Mouse (Mus musculus): ENCODE measurements around the gene Ubash3b. TPM values are rescaled to one million over a fixed set of nuclear protein-coding genes. Genes with fewer than 3 reads are reported as not detected.
A peak's percentile ranks its signal among the peaks of the same experiment; 100 is the strongest.

Ubash3b gene
- total and polyA plus RNA-seq, 2 experiments from 2014 or later, result 23.8 to 25.4 TPM

DNA sequence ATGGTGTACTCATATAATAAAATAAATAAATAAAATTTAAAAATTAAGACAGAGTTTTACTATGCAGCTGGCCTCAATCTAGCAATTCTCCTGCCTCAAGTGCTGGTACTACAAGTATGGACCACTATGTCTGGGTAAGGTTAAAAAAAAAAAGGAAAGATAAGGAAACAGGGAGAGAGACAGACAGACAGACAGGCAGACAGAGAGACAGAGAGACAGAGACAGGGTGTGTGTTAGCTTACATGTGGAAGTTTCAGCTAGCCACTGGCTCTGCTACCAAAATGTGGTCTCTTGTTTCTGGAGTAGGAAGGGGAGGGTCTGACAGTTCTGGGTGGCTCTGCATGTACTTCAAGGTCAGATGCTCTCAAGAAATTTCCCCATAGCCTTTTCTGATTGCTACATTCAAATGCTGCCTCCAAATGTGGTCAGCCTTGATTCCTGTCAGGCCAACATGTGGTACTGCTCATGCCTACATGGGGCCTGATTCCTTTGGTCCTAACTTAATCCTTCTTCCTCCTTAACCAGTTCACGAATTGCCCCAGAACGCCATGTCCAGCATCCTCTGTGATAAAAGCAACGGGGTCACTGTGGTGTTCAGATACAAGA, 89.5 kb downstream of the Ubash3b start:
- H3K4me2 ChIP-seq (ENCODE audit: low read depth), result no peak overlapping the region
- no peaks in the 10 kb centered on the region for H3K27me3 ChIP-seq (ENCODE audit: insufficient read depth, low read length)
- no peak overlapping the region for H3K27ac ChIP-seq (ENCODE audit: low read depth, low read length)
- TF ChIP-seq CTCF (IDR thresholded peaks at IDR 0.05; ENCODE audit: low read depth), result no peak
- H3K9ac ChIP-seq, result no peak overlapping the region
- H3K4me3 ChIP-seq (ENCODE audit: low read depth, low read length), result no peak overlapping the region
- DNase-seq (no peak), ATAC-seq (no peak)
- H3K4me1 ChIP-seq (ENCODE audit: insufficient read depth), result peaks cover 4% of the 10 kb centered on the region
- WGBS, result 75% methylated on average over 3 of the region's 3 CpGs
- H3K9me3 ChIP-seq (ENCODE audit: low read length), result no peaks in the 10 kb centered on the region
- no peaks in the 10 kb centered on the region for H3K36me3 ChIP-seq (ENCODE audit: insufficient read depth)

DNA sequence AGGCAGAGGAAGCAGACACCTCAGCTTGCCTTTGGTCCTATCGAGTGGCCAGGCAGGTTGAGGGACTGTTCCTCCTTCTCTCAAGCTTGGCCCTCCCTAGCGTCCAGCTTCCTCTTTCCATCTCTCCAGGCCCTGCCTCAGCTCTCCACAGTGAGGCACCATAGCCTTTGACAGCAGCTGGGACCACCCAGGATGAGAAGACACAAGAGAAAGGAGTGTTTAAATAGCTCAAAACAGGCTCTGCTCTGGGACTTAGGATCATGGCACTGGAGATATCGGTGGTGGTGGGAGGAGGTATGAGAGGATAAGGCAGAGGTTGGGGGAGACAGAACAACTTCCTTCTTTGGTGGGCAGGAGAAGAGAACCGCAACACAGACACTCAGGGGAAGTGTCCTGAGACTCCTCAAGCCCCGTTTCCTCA, 90.7 kb downstream of the Ubash3b start:
- WGBS, result 68% methylated on average over 5 of the region's 5 CpGs

DNA sequence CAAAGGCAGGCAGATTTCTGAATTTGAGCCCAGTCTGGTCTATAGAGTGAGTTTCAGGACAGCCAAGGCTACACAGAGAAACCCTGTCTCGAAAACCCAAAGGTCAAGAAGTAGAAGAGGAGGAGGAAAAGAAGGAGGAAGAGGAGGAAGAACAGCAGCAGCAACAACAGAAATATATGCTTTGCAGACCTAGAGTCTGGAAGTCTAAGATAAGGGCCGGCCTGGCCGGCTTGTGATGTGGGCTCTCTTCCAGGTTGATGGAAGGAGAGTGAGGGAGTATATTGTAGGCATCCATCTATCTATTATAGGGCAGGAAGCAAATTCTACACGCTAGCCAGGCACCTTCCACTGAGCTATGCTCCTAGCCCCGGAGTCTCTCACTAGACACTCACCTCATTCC, 92.0 kb downstream of the Ubash3b start:
- Histone ChIP-seq H3K9ac (no peak overlapping the region), H3K27me3 (ENCODE audit: insufficient read depth, low read length) (no peaks in the 10 kb centered on the region), H3K36me3 (ENCODE audit: insufficient read depth) (no peaks in the 10 kb centered on the region), H3K4me1 (ENCODE audit: insufficient read depth) (no peaks in the 10 kb centered on the region; the same call in 1 of the 2 replicates), H3K27ac (ENCODE audit: low read depth, low read length) (no peak overlapping the region), H3K9me3 (ENCODE audit: low read length) (no peaks in the 10 kb centered on the region), H3K4me3 (ENCODE audit: low read depth, low read length) (no peak overlapping the region), H3K4me2 (ENCODE audit: low read depth) (no peak overlapping the region)
- ATAC-seq (no peak), DNase-seq (no peak)
- no peak for TF ChIP-seq CTCF (IDR thresholded peaks at IDR 0.05; ENCODE audit: low read depth)
- 93% methylated on average over 5 of the region's 5 CpGs for WGBS

More for the DNA sequence above, 90.7 kb downstream of the Ubash3b start:
- Histone ChIP-seq H3K4me1 (ENCODE audit: insufficient read depth) (no peaks in the 10 kb centered on the region; the same call in 1 of the 2 replicates), H3K27me3 (ENCODE audit: insufficient read depth, low read length) (no peaks in the 10 kb centered on the region), H3K4me2 (ENCODE audit: low read depth) (no peak overlapping the region), H3K36me3 (ENCODE audit: insufficient read depth) (no peaks in the 10 kb centered on the region), H3K4me3 (ENCODE audit: low read depth, low read length) (no peak overlapping the region), H3K9ac (no peak overlapping the region), H3K27ac (ENCODE audit: low read depth, low read length) (no peak overlapping the region), H3K9me3 (ENCODE audit: low read length) (no peaks in the 10 kb centered on the region)
- TF ChIP-seq CTCF (IDR thresholded peaks at IDR 0.05; ENCODE audit: low read depth), result no peak
- DNase-seq, result no peak
- ATAC-seq, result no peak

DNA sequence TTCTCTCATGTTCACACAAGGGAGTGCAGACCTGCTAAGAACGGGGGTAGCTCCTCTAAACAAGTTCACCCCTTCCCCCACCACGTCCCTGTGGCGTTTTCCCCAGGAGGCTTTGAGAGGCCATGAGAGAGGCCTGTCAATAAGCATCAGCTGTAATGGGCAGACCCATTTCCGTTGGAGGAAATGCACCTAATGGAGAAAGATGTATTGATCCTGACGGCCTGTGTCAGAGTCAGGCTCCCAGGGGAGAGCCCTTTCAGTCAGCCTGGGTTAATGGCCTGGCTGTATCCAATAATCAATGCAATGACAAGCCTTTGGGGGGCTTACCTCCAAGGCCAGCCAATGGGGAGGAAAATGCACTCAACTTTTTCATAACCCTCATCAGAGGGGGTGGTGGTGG, 100.1 kb downstream of the Ubash3b start:
- 46% methylated on average over 5 of the region's 5 CpGs for WGBS
- Histone ChIP-seq H3K27ac (ENCODE audit: low read depth, low read length) (0 out of 2 replicates have a peak overlapping the region, but pooled peaks have one; percentile 15), H3K9ac (no peak overlapping the region), H3K4me3 (ENCODE audit: low read depth, low read length) (no peak overlapping the region), H3K36me3 (ENCODE audit: insufficient read depth) (no peaks in the 10 kb centered on the region), H3K4me1 (ENCODE audit: insufficient read depth) (no peaks in the 10 kb centered on the region), H3K4me2 (ENCODE audit: low read depth) (no peak overlapping the region), H3K9me3 (ENCODE audit: low read length) (no peaks in the 10 kb centered on the region), H3K27me3 (ENCODE audit: insufficient read depth, low read length) (no peaks in the 10 kb centered on the region)
- no peak for DNase-seq
- no peak for ATAC-seq
- TF ChIP-seq CTCF (IDR thresholded peaks at IDR 0.05; ENCODE audit: low read depth), result no peak

DNA sequence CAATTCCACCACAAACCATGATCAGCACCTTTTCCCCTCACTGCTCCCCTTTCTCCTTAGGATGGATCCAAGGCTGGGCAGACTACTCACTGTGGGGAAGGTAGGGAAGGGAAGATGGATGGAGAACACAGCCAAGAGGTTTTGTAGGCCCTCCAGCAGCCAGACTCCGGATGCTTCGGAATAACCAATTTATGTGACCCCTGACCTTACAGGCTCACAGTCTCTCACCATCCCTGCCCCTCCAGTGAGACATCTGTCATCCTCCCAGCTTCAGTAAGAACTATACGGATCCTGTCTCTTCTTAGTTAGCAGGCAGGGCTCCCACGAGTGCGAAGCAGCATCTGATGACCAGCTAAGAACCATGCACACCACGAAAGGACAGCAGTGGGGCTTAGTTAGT, 100.9 kb downstream of the Ubash3b start:
- WGBS, result 88% methylated on average over 6 of the region's 6 CpGs
- H3K9me3 ChIP-seq (ENCODE audit: low read length), result no peaks in the 10 kb centered on the region
- DNase-seq (no peak), ATAC-seq (no peak)
- no peak overlapping the region for H3K4me2 ChIP-seq (ENCODE audit: low read depth)
- no peaks in the 10 kb centered on the region for H3K4me1 ChIP-seq (ENCODE audit: insufficient read depth)
- TF ChIP-seq CTCF (IDR thresholded peaks at IDR 0.05; ENCODE audit: low read depth), result no peak
- no peak overlapping the region for H3K9ac ChIP-seq
- no peaks in the 10 kb centered on the region for H3K36me3 ChIP-seq (ENCODE audit: insufficient read depth)
- H3K27ac ChIP-seq (ENCODE audit: low read depth, low read length), result no peak overlapping the region
- H3K4me3 ChIP-seq (ENCODE audit: low read depth, low read length), result no peak overlapping the region
- H3K27me3 ChIP-seq (ENCODE audit: insufficient read depth, low read length), result no peaks in the 10 kb centered on the region

DNA sequence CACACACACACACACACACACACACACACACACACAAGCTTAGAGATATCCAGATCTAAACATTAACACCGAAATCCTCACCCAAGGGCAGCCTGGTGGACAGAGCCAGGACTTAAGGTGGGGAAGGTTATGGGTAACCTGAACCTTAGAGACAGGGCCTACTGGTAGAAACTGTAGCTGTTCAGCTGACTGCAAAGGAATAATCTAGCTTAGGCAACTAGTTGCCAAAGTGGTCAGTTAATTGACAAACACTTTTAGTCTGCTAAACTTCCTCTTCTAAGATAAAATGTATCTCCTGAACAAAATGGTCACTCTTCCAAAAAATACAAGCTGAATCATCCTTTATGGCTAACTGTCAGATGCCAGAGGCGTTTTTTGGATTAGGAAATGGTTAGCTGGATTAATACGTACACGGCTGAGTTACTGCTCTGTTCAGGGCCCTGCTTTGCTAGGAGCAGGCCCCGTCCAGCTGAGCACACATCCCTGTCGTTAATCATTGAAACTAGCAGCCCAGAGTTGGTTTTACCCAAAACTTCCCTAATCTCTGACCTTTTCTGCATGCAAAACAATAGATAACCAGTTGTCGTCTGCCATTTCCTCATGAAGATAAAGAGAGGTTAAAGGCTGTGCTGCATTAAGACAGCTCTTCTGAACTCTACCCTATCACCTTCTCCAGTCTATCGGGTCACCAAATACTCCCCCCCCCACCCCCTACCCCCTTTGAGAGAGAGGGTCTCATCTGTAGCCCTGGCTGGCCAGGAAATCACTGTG, 102.5 kb downstream of the Ubash3b start:
- ATAC-seq (no peak), DNase-seq (no peak)
- no peak for TF ChIP-seq CTCF (IDR thresholded peaks at IDR 0.05; ENCODE audit: low read depth)
- Histone ChIP-seq H3K27me3 (ENCODE audit: insufficient read depth, low read length) (no peaks in the 10 kb centered on the region), H3K4me1 (ENCODE audit: insufficient read depth) (no peaks in the 10 kb centered on the region), H3K9me3 (ENCODE audit: low read length) (no peaks in the 10 kb centered on the region), H3K9ac (no peak overlapping the region), H3K27ac (ENCODE audit: low read depth, low read length) (no peak overlapping the region), H3K36me3 (ENCODE audit: insufficient read depth) (no peaks in the 10 kb centered on the region), H3K4me3 (ENCODE audit: low read depth, low read length) (no peak overlapping the region), H3K4me2 (ENCODE audit: low read depth) (no peak overlapping the region)
- 74% methylated on average over 8 of the region's 8 CpGs for WGBS

DNA sequence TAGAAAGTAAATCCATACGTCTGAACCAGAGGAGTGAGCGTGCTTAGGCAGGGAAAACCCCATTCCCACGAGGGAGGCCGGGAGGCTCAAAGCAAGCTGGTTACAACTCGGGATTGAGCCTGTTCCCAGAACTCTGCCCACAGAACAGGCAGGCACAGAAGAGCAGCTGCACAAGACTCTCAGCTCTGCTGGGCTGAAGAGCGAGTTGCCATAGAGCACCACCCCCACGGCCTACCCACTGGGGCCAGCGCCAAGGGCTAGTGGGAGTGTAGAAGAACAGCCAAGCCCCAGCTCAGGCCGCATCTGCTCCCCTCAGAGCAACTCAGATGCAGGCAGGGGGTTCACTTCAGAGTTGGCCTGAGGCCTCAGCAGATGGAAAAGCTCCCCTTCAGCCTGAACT, 107.3 kb downstream of the Ubash3b start:
- H3K9ac ChIP-seq, result no peak overlapping the region
- H3K9me3 ChIP-seq (ENCODE audit: low read length), result no peaks in the 10 kb centered on the region
- peak overlapping the region; percentile 50 for H3K27ac ChIP-seq (ENCODE audit: low read depth, low read length)
- no peaks in the 10 kb centered on the region; the same call in 1 of the 2 replicates for H3K36me3 ChIP-seq (ENCODE audit: insufficient read depth)
- no peak overlapping the region for H3K4me3 ChIP-seq (ENCODE audit: low read depth, low read length)
- WGBS, result 68% methylated on average over 9 of the region's 9 CpGs
- TF ChIP-seq CTCF (IDR thresholded peaks at IDR 0.05; ENCODE audit: low read depth), result no peak
- H3K4me1 ChIP-seq (ENCODE audit: insufficient read depth), result peaks cover 13% of the 10 kb centered on the region; the same call in 1 of the 2 replicates
- no peaks in the 10 kb centered on the region for H3K27me3 ChIP-seq (ENCODE audit: insufficient read depth, low read length)
- no peak overlapping the region for H3K4me2 ChIP-seq (ENCODE audit: low read depth)
- DNase-seq, result no peak
- peak; percentile 79 for ATAC-seq
